In genomic region chr10:74952830-74953443, GRCm38 (mm10) we compare ENCODE assay signal across 13 mouse cellular contexts. TPM values are rescaled to one million over a fixed set of nuclear protein-coding genes. Genes with fewer than 3 reads are reported as not detected.
A peak's percentile ranks its signal among the peaks of the same experiment; 100 is the strongest.
DNase-seq lines count a peak whose midpoint lies in the region; ATAC-seq and TF ChIP-seq lines count a peak whose summit lies in the region.
"Had no signal": no experiment of that assay in that cellular context is flagged by ENCODE, and none has a peak within 500 bp of the region (broad histone marks: within the 10 kb centered on the region; RNA-seq: fewer than 3 reads in every experiment).

No protein-coding gene starts in this region.

- no peak overlapping the region for H3K27ac ChIP-seq in embryonic facial prominence, embryonic 15.5 days (replicated peaks)
- H3K27ac ChIP-seq: hindbrain, embryonic 14.5 days; lung, embryonic 15.5 days had no signal

- no peaks in the 10 kb centered on the region for H3K9me3 ChIP-seq in embryonic facial prominence, embryonic 15.5 days (replicated peaks)
- H3K9me3 ChIP-seq: lung, embryonic 15.5 days had no signal

- no peak overlapping the region for H3ac ChIP-seq in myocyte (ENCODE audit: control insufficient read depth, insufficient read length)

- TF ChIP-seq POLR2A in myocyte (IDR thresholded peaks at IDR 0.05; ENCODE audit: insufficient read length, low read depth): no peak

- no peak overlapping the region for H3K4me3 ChIP-seq in embryonic facial prominence, embryonic 15.5 days (replicated peaks)
- H3K4me3 ChIP-seq in myocyte: no peak overlapping the region
- H3K4me3 ChIP-seq: lung, embryonic 15.5 days had no signal

- peak; percentile 29 for DNase-seq in left cerebral cortex, adult 11 months (ENCODE audit: low spot score)
- DNase-seq in left cerebral cortex, postnatal 10 days (ENCODE audit: extremely low spot score in 1 of 2, low spot score in 2 of 2): no peak
- peak; percentile 75 for DNase-seq in MN1 (ENCODE audit: low spot score)
- no peak for DNase-seq in heart, postnatal 36 days
- no peak for DNase-seq in heart, adult 9 months (ENCODE audit: low spot score in 2 of 2)
- DNase-seq: adrenal gland, postnatal 25 days; forebrain, postnatal 0 days; gastrocnemius, postnatal 36 days had no signal

- H3K79me2 ChIP-seq in myocyte (ENCODE audit: control insufficient read depth, insufficient read depth): no peaks in the 10 kb centered on the region

- WGBS in embryonic facial prominence, embryonic 15.5 days: 30% methylated on average over 9 of the region's 9 CpGs

- no peaks in the 10 kb centered on the region for H3K36me3 ChIP-seq in embryonic facial prominence, embryonic 15.5 days
- no peaks in the 10 kb centered on the region for H3K36me3 ChIP-seq in myocyte (ENCODE audit: control insufficient read depth, insufficient read depth)
- H3K36me3 ChIP-seq: lung, embryonic 15.5 days had no signal

- H3K27me3 ChIP-seq in embryonic facial prominence, embryonic 15.5 days: no peaks in the 10 kb centered on the region
- H3K27me3 ChIP-seq in myocyte (ENCODE audit: control insufficient read depth, insufficient read depth, insufficient read length): peaks cover 18% of the 10 kb centered on the region
- H3K27me3 ChIP-seq: lung, embryonic 15.5 days had no signal

- peak; percentile 71 for ATAC-seq in embryonic facial prominence, embryonic 15.5 days (ENCODE audit: insufficient number of reproducible peaks, low FRiP score, low TSS enrichment, low read depth)
- ATAC-seq: forebrain, postnatal 0 days had no signal

- peaks cover 6% of the 10 kb centered on the region; the same call in 1 of the 2 replicates for H3K4me1 ChIP-seq in embryonic facial prominence, embryonic 15.5 days
- H3K4me1 ChIP-seq: lung, embryonic 15.5 days had no signal

- intact Hi-C loops in left cerebral cortex, postnatal 10 days (cut with DNase I): no loop called here
- intact Hi-C loops in heart, postnatal 36 days (cut with DNase I): no loop called here

- no peak overlapping the region for H3K4me2 ChIP-seq in embryonic facial prominence, embryonic 15.5 days (replicated peaks)
- peak overlapping the region; percentile 57 for H3K4me2 ChIP-seq in myocyte (ENCODE audit: low read depth)
- H3K4me2 ChIP-seq: hindbrain, embryonic 14.5 days; liver, embryonic 11.5 days; lung, embryonic 15.5 days had no signal

- no peak overlapping the region for H3K9ac ChIP-seq in embryonic facial prominence, embryonic 15.5 days
- H3K9ac ChIP-seq: forebrain, postnatal 0 days; hindbrain, embryonic 14.5 days; lung, embryonic 15.5 days had no signal

TF ChIP-seq in myocyte, 11 proteins besides CTCF, POLR2A, EP300 and RAD21:
- TF ChIP-seq E2F4 (IDR thresholded peaks at IDR 0.05; ENCODE audit: insufficient read depth) (no peak), TCF3 (IDR thresholded peaks at IDR 0.05; ENCODE audit: insufficient read length, low read depth) (no peak), MAX (IDR thresholded peaks at IDR 0.05; ENCODE audit: low read depth) (no peak), CEBPB (IDR thresholded peaks at IDR 0.05; ENCODE audit: insufficient read depth, poor library complexity, severe bottlenecking) (no peak), MYOD1 (IDR thresholded peaks at IDR 0.05; ENCODE audit: control insufficient read depth in 1 of 3, insufficient read length in 2 of 3, low read depth in 2 of 3) (peak in 2 of 3 experiments; percentile 12 to 13), REST (IDR thresholded peaks at IDR 0.05; ENCODE audit: insufficient read depth, insufficient read length) (no peak), MYOG (IDR thresholded peaks at IDR 0.05; ENCODE audit: control insufficient read depth in 1 of 3, insufficient read depth in 1 of 3, insufficient read length in 2 of 3, low read depth in 2 of 3) (peak in 1 of 3 experiments; percentile 6)

RNA-seq across cellular contexts. Expression of gene Gnaz, which starts 14.0 kb away (rescaled TPM):
- total RNA-seq in left cerebral cortex, postnatal 10 days (2021): 100 to 1,000 TPM; 164 TPM
- 4.0 and 5.8 TPM in 2 replicates for polyA plus RNA-seq in embryonic facial prominence, embryonic 15.5 days (2015; fragmentation: Nextera tagmentation; extraction: Ambion mirVana)
- 0.54 TPM for polyA plus RNA-seq in myocyte (2012; fragmentation: generic; extraction: Trizol)
- total RNA-seq in heart, postnatal 36 days (2021): under 1 TPM; 0.43 to 0.58 TPM

Comparison
In these comparisons a context has a peak if more than half of its experiments do, and no peak if none do; other contexts are left out.
1. DNase-seq: peak in left cerebral cortex, adult 11 months (single experiment) and MN1 (single experiment); none in left cerebral cortex, postnatal 10 days (0 of 2), heart, postnatal 36 days (0 of 2) and heart, adult 9 months (0 of 2).
2. RNA of gene Gnaz, which starts 14.0 kb away (total RNA-seq): 164 TPM in left cerebral cortex, postnatal 10 days; 0.43 to 0.58 TPM in heart, postnatal 36 days; every median in the first group is over 100 times any median in the second.